Mouse (Mus musculus) kidney, adult 2 months (tissue): ENCODE results near the gene Xntrpc.

Experiments used
- CTCF ChIP-seq: fragments of 200-500 bp; conservative IDR thresholded peaks from 2 replicates; pipeline ENCODE4 v1.5.1; 2011; ENCODE audit warnings: low read depth, mild to moderate bottlenecking, control low read depth, low read length, moderate library complexity, mixed read lengths; ENCODE audit not compliant: insufficient read depth, insufficient read length
- POLR2A ChIP-seq: fragments of 200-500 bp; IDR thresholded peaks from one replicate; pipeline ENCODE4 v1.6.1; 2011; ENCODE audit warnings: low read depth, low read length, control low read depth

DNA sequence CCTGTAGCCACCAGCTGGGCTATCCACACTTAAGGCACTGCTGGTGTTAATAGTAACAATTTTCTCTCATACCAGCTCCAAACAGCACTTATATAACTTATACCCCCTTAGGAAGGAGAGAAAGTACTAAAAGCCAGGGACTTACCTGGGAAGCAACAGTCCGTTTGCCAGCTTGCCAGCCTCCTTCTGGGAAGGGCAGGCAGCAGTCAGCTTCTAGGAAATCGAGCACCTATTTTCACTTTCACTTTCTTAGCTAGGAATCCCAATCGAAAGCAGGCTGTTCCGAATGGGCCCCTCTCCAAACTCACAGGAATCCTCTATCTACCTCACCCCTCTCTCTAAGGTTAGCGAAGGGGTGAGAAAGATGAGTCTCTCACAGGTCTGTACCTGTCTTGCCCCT is 48.1 kb upstream of the Xntrpc start:
- no peak for TF ChIP-seq CTCF
- TF ChIP-seq POLR2A: no peak
